Comparison of ENCODE assay signal across 8 mouse cellular contexts in genomic region chr7:3629543-3630477, GRCm38 (mm10). TPM values are rescaled to one million over a fixed set of nuclear protein-coding genes. Genes with fewer than 3 reads are reported as not detected.
DNase-seq lines count a peak whose midpoint lies in the region; ATAC-seq and TF ChIP-seq lines count a peak whose summit lies in the region.

Tfpt (minus strand) TSS chr7:3629929.
Prpf31 (plus strand) TSS chr7:3629985.

- peak; percentile 92 for ATAC-seq in embryonic facial prominence, embryonic 14.5 days (ENCODE audit: low read depth)
- ATAC-seq in limb, embryonic 14.5 days (ENCODE audit: low FRiP score, low read depth): peak; percentile 94
- ATAC-seq in midbrain, postnatal 0 days (ENCODE audit: low FRiP score): peak; percentile 87

- peak within 1 kb of the TSS; percentile 81 for H3K9ac ChIP-seq in embryonic facial prominence, embryonic 14.5 days (ENCODE audit: low read depth, low read length)
- peak within 1 kb of the TSS; percentile 71 for H3K9ac ChIP-seq in limb, embryonic 14.5 days (ENCODE audit: low read depth, low read length, severe bottlenecking)
- peak within 1 kb of the TSS; percentile 79 for H3K9ac ChIP-seq in midbrain, postnatal 0 days (replicated peaks; ENCODE audit: low read length, poor library complexity, severe bottlenecking)

- H3K27me3 ChIP-seq in embryonic facial prominence, embryonic 14.5 days (replicated peaks; ENCODE audit: control insufficient read depth, insufficient read depth, low read length): no peaks in the 10 kb centered on the region
- H3K27me3 ChIP-seq in limb, embryonic 14.5 days (ENCODE audit: control insufficient read depth, insufficient read depth, low read length): no peaks in the 10 kb centered on the region
- no peaks in the 10 kb centered on the region for H3K27me3 ChIP-seq in midbrain, postnatal 0 days (ENCODE audit: insufficient read depth, low read length)

- H3K4me2 ChIP-seq in embryonic facial prominence, embryonic 14.5 days (ENCODE audit: low read depth, low read length): peak within 1 kb of the TSS; percentile 96
- H3K4me2 ChIP-seq in limb, embryonic 14.5 days (replicated peaks; ENCODE audit: low read depth, low read length, severe bottlenecking): peak within 1 kb of the TSS; percentile 96
- peak within 1 kb of the TSS; percentile 99 for H3K4me2 ChIP-seq in midbrain, postnatal 0 days (ENCODE audit: low read depth, low read length, poor library complexity, severe bottlenecking)

- 1% methylated on average over 47 of the region's 47 CpGs for WGBS in embryonic facial prominence, embryonic 14.5 days
- WGBS in limb, embryonic 14.5 days: under 1% methylated on average over 47 of the region's 47 CpGs
- under 1% methylated on average over 47 of the region's 47 CpGs for WGBS in midbrain, postnatal 0 days

- no peaks in the 10 kb centered on the region for H3K9me3 ChIP-seq in embryonic facial prominence, embryonic 14.5 days (ENCODE audit: control insufficient read depth, low read length)
- H3K9me3 ChIP-seq in limb, embryonic 14.5 days (ENCODE audit: control insufficient read depth, low read length): no peaks in the 10 kb centered on the region
- H3K9me3 ChIP-seq in midbrain, postnatal 0 days (ENCODE audit: low read length): no peaks in the 10 kb centered on the region

- H3K36me3 ChIP-seq in embryonic facial prominence, embryonic 14.5 days (ENCODE audit: control insufficient read depth, insufficient read depth, low read length): peaks cover 34% of the 10 kb centered on the region
- peaks cover 19% of the 10 kb centered on the region for H3K36me3 ChIP-seq in limb, embryonic 14.5 days (ENCODE audit: control insufficient read depth, insufficient read depth, low read length)
- H3K36me3 ChIP-seq in midbrain, postnatal 0 days (ENCODE audit: insufficient read depth, low read length): peaks cover 18% of the 10 kb centered on the region

- H3K4me3 ChIP-seq in embryonic facial prominence, embryonic 14.5 days (ENCODE audit: low read depth, low read length): peak within 1 kb of the TSS; percentile 50
- H3K4me3 ChIP-seq in limb, embryonic 14.5 days (replicated peaks; ENCODE audit: low read length): peak within 1 kb of the TSS; percentile 72
- H3K4me3 ChIP-seq in midbrain, postnatal 0 days (ENCODE audit: low read depth, low read length): peak within 1 kb of the TSS; percentile 66

- DNase-seq in 3T3-L1 (ENCODE audit: low read depth, low spot score): peak; percentile 94
- peak; percentile 74 to 80 for DNase-seq in adrenal gland, postnatal 4 days (ENCODE audit: low spot score in 2 of 2)
- DNase-seq in embryonic facial prominence, embryonic 14.5 days (ENCODE audit: low spot score): peak; percentile 98
- peak; percentile 97 for DNase-seq in heart, adult 8-10 months (ENCODE audit: low spot score)
- peak; percentile 96 for DNase-seq in kidney, adult 9 months
- DNase-seq in limb, embryonic 14.5 days (ENCODE audit: low spot score): peak; percentile 94
- DNase-seq in midbrain, postnatal 0 days (ENCODE audit: low spot score): peak; percentile 97
- peak; percentile 76 to 88 for DNase-seq in spleen, postnatal 14 days (ENCODE audit: low spot score in 2 of 2)

- peak; percentile 1; the same call in 1 of the 2 replicates for TF ChIP-seq CTCF in midbrain, postnatal 0 days (IDR thresholded peaks at IDR 0.05)

- H3K27ac ChIP-seq in embryonic facial prominence, embryonic 14.5 days (replicated peaks; ENCODE audit: low read depth, low read length): peak within 1 kb of the TSS; percentile 85
- H3K27ac ChIP-seq in limb, embryonic 14.5 days (replicated peaks; ENCODE audit: low read depth, low read length): peak within 1 kb of the TSS; percentile 82
- peak within 1 kb of the TSS; percentile 92 for H3K27ac ChIP-seq in midbrain, postnatal 0 days (ENCODE audit: low read depth, low read length)

- peaks cover 13% of the 10 kb centered on the region for H3K4me1 ChIP-seq in embryonic facial prominence, embryonic 14.5 days (ENCODE audit: control insufficient read depth, insufficient read depth, low read length)
- H3K4me1 ChIP-seq in limb, embryonic 14.5 days (ENCODE audit: control insufficient read depth, insufficient read depth, low read length): peaks cover 20% of the 10 kb centered on the region
- peaks cover 8% of the 10 kb centered on the region; the same call in 1 of the 2 replicates for H3K4me1 ChIP-seq in midbrain, postnatal 0 days (ENCODE audit: insufficient read depth, low read length)

- TF ChIP-seq POLR2A in limb, embryonic 14.5 days (IDR thresholded peaks at IDR 0.05; ENCODE audit: borderline replicate concordance, extremely low read depth, insufficient read depth, insufficient read length): 0 out of 2 replicates have a peak, but pooled peaks have one; percentile 10

RNA-seq across cellular contexts. Expression of gene Tfpt, which starts in this region (rescaled TPM):
- total RNA-seq in adrenal gland, postnatal 4 days (2021): 10 to 100 TPM; 31.8 to 35.5 TPM
- 19.1 and 20.5 TPM in 2 replicates for polyA plus RNA-seq in embryonic facial prominence, embryonic 14.5 days (2014; fragmentation: Nextera tagmentation; extraction: Ambion mirVana)
- 10 to 100 TPM; 17.4 to 22.9 (median 18.9) TPM for total RNA-seq in heart, adult 8-10 months (2022)
- 21.5 and 31.9 TPM in 2 replicates for polyA plus RNA-seq in limb, embryonic 14.5 days (2012; rRNA removed)
- polyA plus RNA-seq in limb, embryonic 14.5 days (2014; fragmentation: Nextera tagmentation; extraction: Ambion mirVana): 24.7 and 24.8 TPM in 2 replicates
- total RNA-seq in midbrain, postnatal 0 days (2014; rRNA removed): 19.7 and 30.7 TPM in 2 replicates
- polyA plus RNA-seq in midbrain, postnatal 0 days (2015; fragmentation: Nextera tagmentation; extraction: Ambion mirVana): 33.5 and 35.6 TPM in 2 replicates

RNA-seq across cellular contexts. Expression of gene Prpf31, which starts in this region (rescaled TPM):
- total RNA-seq in adrenal gland, postnatal 4 days (2021): 10 to 100 TPM; 54.7 to 59.0 TPM
- 74.0 and 88.2 TPM in 2 replicates for polyA plus RNA-seq in embryonic facial prominence, embryonic 14.5 days (2014; fragmentation: Nextera tagmentation; extraction: Ambion mirVana)
- 10 to 100 TPM; 21.4 to 28.6 (median 25.2) TPM for total RNA-seq in heart, adult 8-10 months (2022)
- 52.0 and 64.9 TPM in 2 replicates for polyA plus RNA-seq in limb, embryonic 14.5 days (2012; rRNA removed)
- 85.6 and 87.5 TPM in 2 replicates for polyA plus RNA-seq in limb, embryonic 14.5 days (2014; fragmentation: Nextera tagmentation; extraction: Ambion mirVana)
- total RNA-seq in midbrain, postnatal 0 days (2014; rRNA removed): 58.6 and 58.9 TPM in 2 replicates
- 66.0 and 73.8 TPM in 2 replicates for polyA plus RNA-seq in midbrain, postnatal 0 days (2015; fragmentation: Nextera tagmentation; extraction: Ambion mirVana)

Comparison
In these comparisons a context has a peak if more than half of its experiments do, and no peak if none do; other contexts are left out.
1. Peak in every context shown above with its lines: DNase-seq, ATAC-seq, H3K4me3 ChIP-seq and H3K27ac ChIP-seq.